Mouse (Mus musculus) CH12.LX (cell line): ENCODE data around the gene Srarp. TPM values are rescaled to one million over a fixed set of nuclear protein-coding genes. Genes with fewer than 3 reads are reported as not detected.

Experiments used
- DNase-seq: peaks from one replicate; pipeline ENCODE4 v3.0.0-alpha.2; 2013; ENCODE audit errors: extremely low read depth
- H3K27ac ChIP-seq: 2 replicates; pipeline ENCODE4 v1.5.1; 2012; ENCODE audit warnings: low read depth, mild to moderate bottlenecking, control low read depth, moderate library complexity; ENCODE audit not compliant: insufficient read depth
- H3K27me3 ChIP-seq: replicated peaks from 2 replicates; pipeline ENCODE3; 2012; ENCODE audit warnings: inconsistent platforms
- H3K36me3 ChIP-seq, 2 experiments: replicated peaks in 1 of 2; 2 replicates each; pipeline versions ENCODE3 to v1.6.1; 2012; ENCODE audit warnings: inconsistent platforms in 1 of 2, low read length in 1 of 2, mild to moderate bottlenecking in 1 of 2, mixed read lengths in 1 of 2, moderate library complexity in 1 of 2; ENCODE audit not compliant: control insufficient read depth in 1 of 2, insufficient read depth in 1 of 2
- H3K4me1 ChIP-seq, 2 experiments: 2 replicates each; pipeline ENCODE4 v1.6.1; 2012; ENCODE audit warnings: inconsistent platforms in 1 of 2, moderate library complexity in 1 of 2; ENCODE audit not compliant: insufficient read depth in 2 of 2, control insufficient read depth in 1 of 2
- H3K4me2 ChIP-seq: 2 replicates; pipeline ENCODE4 v1.6.1; 2012; ENCODE audit warnings: low read depth, mild to moderate bottlenecking, control low read depth; ENCODE audit not compliant: poor library complexity, insufficient read depth, severe bottlenecking
- H3K4me3 ChIP-seq, 3 experiments: fragments of 150-350 bp in 1 of 3; sonication (generic) in 1 of 3; replicated peaks in 1 of 3; 2 replicates each; pipeline versions ENCODE3 to v1.5.1; 2011 to 2012; ENCODE audit warnings: low read depth in 2 of 3, low read length in 2 of 3, mild to moderate bottlenecking in 2 of 3, moderate library complexity in 2 of 3, control low read depth in 1 of 3, improper control_type of control experiment in 1 of 3, inconsistent platforms in 1 of 3, mixed read lengths in 1 of 3; ENCODE audit not compliant: poor library complexity in 1 of 3
- H3K79me2 ChIP-seq: replicated peaks from 2 replicates; pipeline ENCODE4 v1.6.1; 2012; ENCODE audit warnings: mild to moderate bottlenecking, moderate library complexity; ENCODE audit not compliant: control insufficient read depth, poor library complexity, insufficient read depth, severe bottlenecking; ENCODE audit errors: extremely low read depth
- H3K9ac ChIP-seq: 2 replicates; pipeline ENCODE4 v1.6.1; 2012; ENCODE audit warnings: low read depth, mild to moderate bottlenecking, control low read depth, moderate library complexity; ENCODE audit not compliant: insufficient read depth
- H3K9me3 ChIP-seq: replicated peaks from 2 replicates; pipeline ENCODE3; 2012; ENCODE audit warnings: low read length, inconsistent platforms, mixed read lengths
- BHLHE40 ChIP-seq: IDR thresholded peaks from 2 replicates; pipeline ENCODE4 v1.6.1; 2011; ENCODE audit warnings: mild to moderate bottlenecking, low read depth, low read length, improper control_type of control experiment
- CTCF ChIP-seq, 2 experiments: IDR thresholded peaks in 1 of 2; conservative IDR thresholded peaks in 1 of 2; 2 replicates each; pipeline ENCODE4 v1.5.1; 2011 to 2012; ENCODE audit warnings: low read depth in 2 of 2, low read length in 2 of 2, improper control_type of control experiment in 1 of 2, inconsistent platforms in 1 of 2, mild to moderate bottlenecking in 1 of 2, moderate library complexity in 1 of 2
- E2F4 ChIP-seq: IDR thresholded peaks from 2 replicates; pipeline ENCODE4 v1.6.1; 2011; ENCODE audit warnings: low read depth, low read length, improper control_type of control experiment; ENCODE audit not compliant: insufficient replicate concordance
- ELF1 ChIP-seq: IDR thresholded peaks from 2 replicates; pipeline ENCODE4 v1.6.1; 2014; ENCODE audit warnings: low read depth, mild to moderate bottlenecking, inconsistent platforms, low read length, improper control_type of control experiment
- EP300 ChIP-seq: IDR thresholded peaks from 2 replicates; pipeline ENCODE4 v1.6.1; 2011; ENCODE audit warnings: low read length, improper control_type of control experiment
- ETS1 ChIP-seq: conservative IDR thresholded peaks from 2 replicates; pipeline ENCODE4 v1.6.1; 2012; ENCODE audit warnings: low read depth, mild to moderate bottlenecking, inconsistent platforms, low read length, improper control_type of control experiment, moderate library complexity
- HCFC1 ChIP-seq: IDR thresholded peaks from 2 replicates; pipeline ENCODE4 v1.6.1; 2012; ENCODE audit warnings: low read depth, mild to moderate bottlenecking, inconsistent platforms, low read length, improper control_type of control experiment
- IRF4 ChIP-seq: IDR thresholded peaks from 2 replicates; pipeline ENCODE4 v1.6.1; 2014; ENCODE audit warnings: low read depth, mild to moderate bottlenecking, inconsistent platforms, low read length, improper control_type of control experiment
- JUN ChIP-seq: IDR thresholded peaks from 2 replicates; pipeline ENCODE4 v1.6.1; 2011; ENCODE audit warnings: low read depth, mild to moderate bottlenecking, low read length, improper control_type of control experiment, moderate library complexity; ENCODE audit not compliant: insufficient read depth
- KAT2A ChIP-seq: IDR thresholded peaks from 2 replicates; pipeline ENCODE4 v1.6.1; 2012; ENCODE audit warnings: low read length, improper control_type of control experiment, inconsistent platforms; ENCODE audit not compliant: insufficient replicate concordance
- MAFK ChIP-seq: IDR thresholded peaks from 2 replicates; pipeline ENCODE4 v1.6.1; 2011; ENCODE audit warnings: low read length, improper control_type of control experiment; ENCODE audit not compliant: insufficient replicate concordance
- MEF2A ChIP-seq: IDR thresholded peaks from 2 replicates; pipeline ENCODE4 v1.6.1; 2014; ENCODE audit warnings: low read depth, mild to moderate bottlenecking, inconsistent platforms, low read length, improper control_type of control experiment, borderline replicate concordance
- MYC ChIP-seq: IDR thresholded peaks from 2 replicates; pipeline ENCODE4 v1.6.1; 2011; ENCODE audit warnings: low read depth, mild to moderate bottlenecking, improper control_type of control experiment, low read length
- NRF1 ChIP-seq: IDR thresholded peaks from 2 replicates; pipeline ENCODE4 v1.6.1; 2014; ENCODE audit warnings: low read depth, mild to moderate bottlenecking, inconsistent platforms, low read length, improper control_type of control experiment, moderate library complexity
- PAX5 ChIP-seq: IDR thresholded peaks from 2 replicates; pipeline ENCODE4 v1.6.1; 2012; ENCODE audit warnings: low read length, inconsistent platforms, mixed read lengths
- POLR2A ChIP-seq: IDR thresholded peaks from 2 replicates; pipeline ENCODE4 v1.6.1; 2011; ENCODE audit warnings: low read depth, mild to moderate bottlenecking, improper control_type of control experiment, low read length
- POLR2AphosphoS2 ChIP-seq: IDR thresholded peaks from 2 replicates; pipeline ENCODE4 v1.6.1; 2011; ENCODE audit warnings: low read depth, low read length, improper control_type of control experiment
- RAD21 ChIP-seq: IDR thresholded peaks from 2 replicates; pipeline ENCODE4 v1.6.1; 2011; ENCODE audit warnings: low read depth, mild to moderate bottlenecking, low read length, improper control_type of control experiment, moderate library complexity
- SIN3A ChIP-seq: IDR thresholded peaks from 2 replicates; pipeline ENCODE4 v1.6.1; 2012; ENCODE audit warnings: low read length, improper control_type of control experiment, inconsistent platforms
- TBP ChIP-seq: conservative IDR thresholded peaks from 2 replicates; pipeline ENCODE4 v1.6.1; 2011; ENCODE audit warnings: low read depth, low read length, improper control_type of control experiment
- TCF12 ChIP-seq: IDR thresholded peaks from 2 replicates; pipeline ENCODE4 v1.6.1; 2014; ENCODE audit warnings: low read depth, mild to moderate bottlenecking, inconsistent platforms, low read length, improper control_type of control experiment
- USF2 ChIP-seq: conservative IDR thresholded peaks from 2 replicates; pipeline ENCODE4 v1.6.1; 2011; ENCODE audit warnings: low read depth, low read length, improper control_type of control experiment
- ZC3H11A ChIP-seq: IDR thresholded peaks from 2 replicates; pipeline ENCODE4 v1.6.1; 2012; ENCODE audit warnings: low read depth, mild to moderate bottlenecking, inconsistent platforms, low read length, improper control_type of control experiment
- ZKSCAN1 ChIP-seq: IDR thresholded peaks from 2 replicates; pipeline ENCODE4 v1.6.1; 2012; ENCODE audit warnings: low read depth, inconsistent platforms, low read length, improper control_type of control experiment, borderline replicate concordance
- ZMIZ1 ChIP-seq: IDR thresholded peaks from 2 replicates; pipeline ENCODE4 v1.6.1; 2012; ENCODE audit warnings: low read depth, mild to moderate bottlenecking, inconsistent platforms, low read length, improper control_type of control experiment
- ZNF384 ChIP-seq: IDR thresholded peaks from 2 replicates; pipeline ENCODE4 v1.6.1; 2012; ENCODE audit warnings: low read depth, low read length, improper control_type of control experiment, inconsistent platforms
- dilution Hi-C: fragments of 300-500 bp; cut with MboI; formaldehyde crosslinking; loops from 2 replicates; pipeline ENCODE4 v1.14.3; 2020; ENCODE audit warnings: low sequenced_read_pairs; ENCODE audit not compliant: extremely low pct_unique_long_range_greater_than_20kb, extremely low pct_ligation_motif_present
- in situ Hi-C: fragments of 300-500 bp; cut with MboI; formaldehyde crosslinking; loops from 3 replicates; pipeline ENCODE4 v1.14.3; 2019; ENCODE audit warnings: low sequenced_read_pairs, low pct_ligation_motif_present, low pct_unique_long_range_greater_than_20kb, mixed read lengths
- polyA plus RNA-seq: library from polyadenylated mRNA; unstranded; fragments of >175 nt; gene quantifications from 2 replicates; pipeline ENCODE4 v1.2.1, GENCODE M21; 2012; ENCODE audit warnings: low read depth; ENCODE audit not compliant: insufficient read length
- total RNA-seq, 2 experiments: library from RNA; depleted of rRNA; stranded (reverse); fragments of 300-350 nt in 1 of 2; fragments of >200 nt in 1 of 2; gene quantifications; 2 replicates each; pipeline ENCODE4 v1.2.3; 2012 to 2014

Srarp gene
- total and polyA plus RNA-seq, 3 experiments: not detected

- no peaks in the 10 kb centered on the region for H3K79me2 ChIP-seq
- peaks cover 0 to 13% of the 10 kb centered on the region in 2 experiments; a peak in 2 of 4 replicates for H3K4me1 ChIP-seq
- no peak overlapping the region for H3K4me2 ChIP-seq
- H3K9ac ChIP-seq: no peak overlapping the region
- H3K9me3 ChIP-seq: peaks cover 71% of the 10 kb centered on the region
- dilution Hi-C loops: no loop called here
- no peak for TF ChIP-seq TCF12
- TF ChIP-seq ETS1: peak; percentile 13; the same call in 1 of the 2 replicates
- no peak for TF ChIP-seq TBP
- TF ChIP-seq ELF1: no peak
- TF ChIP-seq E2F4: no peak
- 0 out of 2 replicates have a peak, but pooled peaks have one; percentile 39 for TF ChIP-seq EP300
- no peak for TF ChIP-seq MAFK
- TF ChIP-seq ZC3H11A: no peak
- no peak for TF ChIP-seq KAT2A
- TF ChIP-seq SIN3A: no peak
- TF ChIP-seq HCFC1: no peak
- TF ChIP-seq ZMIZ1: no peak
- peak; percentile 47; the same call in 1 of the 2 replicates for TF ChIP-seq BHLHE40
- TF ChIP-seq IRF4: peak; percentile 37; the same call in 1 of the 2 replicates
- TF ChIP-seq NRF1: no peak
- no peak for TF ChIP-seq USF2
- TF ChIP-seq, all 38 proteins: peak for 4
- peak; percentile 80 for DNase-seq
- Histone ChIP-seq H3K27ac (no peak overlapping the region), H3K4me3 (no peak overlapping the region), H3K36me3 (peaks cover 89 to 96% of the 10 kb centered on the region in 2 experiments), H3K27me3 (no peaks in the 10 kb centered on the region)
- in situ Hi-C loops: no loop called here
Measured at GRCm38 (mm10) chr4:141477681-141478102, 41.8 kb upstream of the Srarp start.

GRCm38 (mm10) chr4:141474431-141474830 is 38.5 kb upstream of the Srarp start:
- H3K79me2 ChIP-seq: no peaks in the 10 kb centered on the region
- H3K9me3 ChIP-seq: peaks cover 80% of the 10 kb centered on the region
- H3K9ac ChIP-seq: no peak overlapping the region
- H3K27me3 ChIP-seq: no peaks in the 10 kb centered on the region
- H3K27ac ChIP-seq: no peak overlapping the region
- H3K36me3 ChIP-seq: peaks cover 94 to 99% of the 10 kb centered on the region in 2 experiments
- no peak overlapping the region for H3K4me2 ChIP-seq
- dilution Hi-C loops: no loop called here
- TF ChIP-seq NRF1: no peak
- no peak for TF ChIP-seq TCF12
- TF ChIP-seq JUN: no peak
- no peak for TF ChIP-seq IRF4
- TF ChIP-seq MYC: no peak
- TF ChIP-seq PAX5: no peak
- no peak for TF ChIP-seq POLR2A
- TF ChIP-seq POLR2AphosphoS2: no peak
- TF ChIP-seq RAD21: no peak
- TF ChIP-seq MEF2A: no peak
- TF ChIP-seq EP300: no peak
- no peak for TF ChIP-seq ZNF384
- no peak for TF ChIP-seq ZKSCAN1
- TF ChIP-seq MAFK: no peak
- TF ChIP-seq ETS1: no peak
- TF ChIP-seq ZMIZ1: no peak
- TF ChIP-seq CTCF (conservative IDR thresholded peaks at IDR 0.05 in 1 of 2, IDR thresholded peaks at IDR 0.05 in 1 of 2; ENCODE audit: low read depth in 2 of 2, low read length in 2 of 2): no peak
- TF ChIP-seq KAT2A: no peak
- TF ChIP-seq, all 38 proteins: peak for 0
- DNase-seq: no peak
- no peak overlapping the region for H3K4me3 ChIP-seq
- in situ Hi-C loops: no loop called here
- peaks cover 0 to 13% of the 10 kb centered on the region in 2 experiments; a peak in 2 of 4 replicates for H3K4me1 ChIP-seq
